Mouse (Mus musculus): ENCODE data around the gene Lrch1. TPM values are rescaled to one million over a fixed set of nuclear protein-coding genes. Genes with fewer than 3 reads are reported as not detected.

The Lrch1 gene
- polyA plus RNA-seq, 1 experiment from 2014 or later = 10.9 TPM

- Histone ChIP-seq H3K4me2 (no peak overlapping the region), H3K9ac (no peak overlapping the region), H3K36me3 (no peaks in the 10 kb centered on the region), H3K27ac (peak overlapping the region; percentile 38), H3K27me3 (peaks cover 6% of the 10 kb centered on the region), H3K9me3 (replicated peaks) (no peaks in the 10 kb centered on the region), H3K4me3 (no peak overlapping the region), H3K4me1 (replicated peaks) (peaks cover 23% of the 10 kb centered on the region)
- 41% methylated on average over 10 of the region's 10 CpGs for WGBS
- peak; percentile 64; the same call in 1 of the 2 replicates for ATAC-seq (replicated peaks; ENCODE audit: insufficient number of reproducible peaks, insufficient read depth, low FRiP score, low read depth)
These were observed 26.5 kb upstream of the Lrch1 start for GRCm38 (mm10) chr14:74974136-74974651.

GRCm38 (mm10) chr14:74972687-74973086 lies 25.0 kb upstream of the Lrch1 start:
- WGBS = 65% methylated on average over 5 of the region's 5 CpGs
- H3K9me3 ChIP-seq (replicated peaks) = no peaks in the 10 kb centered on the region
- H3K4me1 ChIP-seq (replicated peaks) = peaks cover 23% of the 10 kb centered on the region
- no peak overlapping the region for H3K4me3 ChIP-seq
- H3K27me3 ChIP-seq = peaks cover 3% of the 10 kb centered on the region; the same call in 1 of the 2 replicates
- no peak overlapping the region for H3K4me2 ChIP-seq
- no peak for ATAC-seq (replicated peaks; ENCODE audit: insufficient number of reproducible peaks, insufficient read depth, low FRiP score, low read depth)
- no peak overlapping the region for H3K27ac ChIP-seq
- no peaks in the 10 kb centered on the region for H3K36me3 ChIP-seq
- no peak overlapping the region for H3K9ac ChIP-seq

- H3K4me3 ChIP-seq = no peak overlapping the region
- H3K27ac ChIP-seq = no peak overlapping the region
- H3K4me1 ChIP-seq (replicated peaks) = peaks cover 23% of the 10 kb centered on the region
- 32% methylated on average over 3 of the region's 3 CpGs for WGBS
- no peaks in the 10 kb centered on the region for H3K9me3 ChIP-seq (replicated peaks)
- no peak overlapping the region for H3K4me2 ChIP-seq
- no peak for ATAC-seq (replicated peaks; ENCODE audit: insufficient number of reproducible peaks, insufficient read depth, low FRiP score, low read depth)
- peaks cover 3% of the 10 kb centered on the region; the same call in 1 of the 2 replicates for H3K27me3 ChIP-seq
- H3K36me3 ChIP-seq = no peaks in the 10 kb centered on the region
- no peak overlapping the region for H3K9ac ChIP-seq
These were observed 24.5 kb upstream of the Lrch1 start for GRCm38 (mm10) chr14:74972216-74972615.

GRCm38 (mm10) chr14:74963402-74963764 lies 15.7 kb upstream of the Lrch1 start:
- WGBS = 71% methylated on average over 3 of the region's 3 CpGs
- Histone ChIP-seq H3K4me2 (no peak overlapping the region), H3K9me3 (replicated peaks) (no peaks in the 10 kb centered on the region), H3K36me3 (no peaks in the 10 kb centered on the region), H3K27me3 (no peaks in the 10 kb centered on the region), H3K9ac (no peak overlapping the region), H3K27ac (no peak overlapping the region), H3K4me3 (no peak overlapping the region), H3K4me1 (replicated peaks) (no peaks in the 10 kb centered on the region)
- ATAC-seq (replicated peaks; ENCODE audit: insufficient number of reproducible peaks, insufficient read depth, low FRiP score, low read depth) = no peak

- no peak overlapping the region for H3K9ac ChIP-seq
- no peak overlapping the region for H3K4me2 ChIP-seq
- no peak overlapping the region for H3K4me3 ChIP-seq
- WGBS = 77% methylated on average over 8 of the region's 8 CpGs
- no peaks in the 10 kb centered on the region for H3K9me3 ChIP-seq (replicated peaks)
- no peaks in the 10 kb centered on the region for H3K36me3 ChIP-seq
- H3K27ac ChIP-seq = no peak overlapping the region
- no peaks in the 10 kb centered on the region for H3K27me3 ChIP-seq
- ATAC-seq (replicated peaks; ENCODE audit: insufficient number of reproducible peaks, insufficient read depth, low FRiP score, low read depth) = no peak
- no peaks in the 10 kb centered on the region for H3K4me1 ChIP-seq (replicated peaks)
These were observed 15.2 kb upstream of the Lrch1 start for GRCm38 (mm10) chr14:74962713-74963401.

- H3K27me3 ChIP-seq = no peaks in the 10 kb centered on the region
These were observed 12.9 kb upstream of the Lrch1 start for GRCm38 (mm10) chr14:74960568-74960967.

GRCm38 (mm10) chr14:74956702-74957101 lies 9.0 kb upstream of the Lrch1 start:
- no peak overlapping the region for H3K4me3 ChIP-seq
- H3K27ac ChIP-seq = no peak overlapping the region
- no peak for ATAC-seq (replicated peaks; ENCODE audit: insufficient number of reproducible peaks, insufficient read depth, low FRiP score, low read depth)
- H3K27me3 ChIP-seq = no peaks in the 10 kb centered on the region
- WGBS = 29% methylated on average over 2 of the region's 2 CpGs
- H3K4me2 ChIP-seq = no peak overlapping the region
- no peaks in the 10 kb centered on the region for H3K36me3 ChIP-seq
- peaks cover 5% of the 10 kb centered on the region; the same call in 1 of the 2 replicates for H3K4me1 ChIP-seq (replicated peaks)
- H3K9ac ChIP-seq = no peak overlapping the region
- H3K9me3 ChIP-seq (replicated peaks) = no peaks in the 10 kb centered on the region

More at GRCm38 (mm10) chr14:74960568-74960967, 12.9 kb upstream of the Lrch1 start:
- WGBS = 73% methylated on average over 5 of the region's 5 CpGs
- Histone ChIP-seq H3K4me3 (no peak overlapping the region), H3K4me1 (replicated peaks) (no peaks in the 10 kb centered on the region), H3K9me3 (replicated peaks) (no peaks in the 10 kb centered on the region), H3K9ac (no peak overlapping the region), H3K4me2 (no peak overlapping the region), H3K27ac (no peak overlapping the region), H3K36me3 (no peaks in the 10 kb centered on the region)
- ATAC-seq (replicated peaks; ENCODE audit: insufficient number of reproducible peaks, insufficient read depth, low FRiP score, low read depth) = no peak

- ATAC-seq (replicated peaks; ENCODE audit: insufficient number of reproducible peaks, insufficient read depth, low FRiP score, low read depth) = no peak
- Histone ChIP-seq H3K9me3 (replicated peaks) (no peaks in the 10 kb centered on the region), H3K36me3 (no peaks in the 10 kb centered on the region), H3K27ac (no peak overlapping the region), H3K4me3 (no peak overlapping the region), H3K4me1 (replicated peaks) (peaks cover 5% of the 10 kb centered on the region; the same call in 1 of the 2 replicates), H3K9ac (no peak overlapping the region), H3K4me2 (no peak overlapping the region), H3K27me3 (no peaks in the 10 kb centered on the region)
- 87% methylated on average over 1 of the region's 1 CpGs for WGBS
These were observed 8.6 kb upstream of the Lrch1 start for GRCm38 (mm10) chr14:74956234-74956633.

GRCm38 (mm10) chr14:74948426-74949240 lies 957 bp upstream of the Lrch1 start:
- ATAC-seq (replicated peaks; ENCODE audit: insufficient number of reproducible peaks, insufficient read depth, low FRiP score, low read depth) = no peak
- H3K4me3 ChIP-seq = peak overlapping the region; percentile 88

GRCm38 (mm10) chr14:74948014-74948396 lies 329 bp upstream of the Lrch1 start:
- H3K4me1 ChIP-seq (replicated peaks) = peaks cover 34% of the 10 kb centered on the region

More at GRCm38 (mm10) chr14:74948426-74949240, 957 bp upstream of the Lrch1 start:
- Histone ChIP-seq H3K9ac (no peak overlapping the region), H3K4me2 (peak overlapping the region; percentile 72), H3K27ac (peak overlapping the region; percentile 96), H3K27me3 (no peaks in the 10 kb centered on the region), H3K9me3 (replicated peaks) (no peaks in the 10 kb centered on the region), H3K36me3 (no peaks in the 10 kb centered on the region), H3K4me1 (replicated peaks) (peaks cover 37% of the 10 kb centered on the region)
- WGBS = 35% methylated on average over 14 of the region's 14 CpGs

GRCm38 (mm10) chr14:74946751-74947375 lies 813 bp downstream of the Lrch1 start:
- peaks cover 39% of the 10 kb centered on the region for H3K4me1 ChIP-seq (replicated peaks)
- no peaks in the 10 kb centered on the region for H3K9me3 ChIP-seq (replicated peaks)
- H3K4me3 ChIP-seq = peak overlapping the region; percentile 88
- peak overlapping the region; percentile 72 for H3K4me2 ChIP-seq
- peak overlapping the region; percentile 96 for H3K27ac ChIP-seq
- H3K27me3 ChIP-seq = no peaks in the 10 kb centered on the region
- WGBS = under 1% methylated on average over 56 of the region's 56 CpGs
- H3K9ac ChIP-seq = peak overlapping the region; percentile 86
- ATAC-seq (replicated peaks; ENCODE audit: insufficient number of reproducible peaks, insufficient read depth, low FRiP score, low read depth) = peak; percentile 58
- H3K36me3 ChIP-seq = no peaks in the 10 kb centered on the region

More at GRCm38 (mm10) chr14:74948014-74948396, 329 bp upstream of the Lrch1 start:
- Histone ChIP-seq H3K27me3 (no peaks in the 10 kb centered on the region), H3K27ac (peak overlapping the region; percentile 96), H3K9ac (peak overlapping the region; percentile 86), H3K9me3 (replicated peaks) (no peaks in the 10 kb centered on the region), H3K4me2 (peak overlapping the region; percentile 72), H3K4me3 (peak overlapping the region; percentile 88), H3K36me3 (no peaks in the 10 kb centered on the region)
- 27% methylated on average over 13 of the region's 13 CpGs for WGBS
- ATAC-seq (replicated peaks; ENCODE audit: insufficient number of reproducible peaks, insufficient read depth, low FRiP score, low read depth) = no peak

Data from heart, embryonic 15.5 days (tissue).